Mouse (Mus musculus) forebrain, embryonic 12.5 days (tissue): ENCODE data around the gene Arhgef10l. TPM values are rescaled to one million over a fixed set of nuclear protein-coding genes. Genes with fewer than 3 reads are reported as not detected.

Experiments used
- ATAC-seq: fragments of 200-750 bp; cut with Nextera tagmentation; 2 replicates; pipeline ENCODE4 v1.8.0; 2017; ENCODE audit warnings: moderate TSS enrichment; ENCODE audit not compliant: low FRiP score
- H3K27ac ChIP-seq: fragments of 300-500 bp; sonication (generic); 2 replicates; pipeline ENCODE4 v1.5.1; 2016; ENCODE audit warnings: mild to moderate bottlenecking
- H3K27me3 ChIP-seq: fragments of 300-500 bp; sonication (generic); 2 replicates; pipeline ENCODE4 v1.6.1; 2016; ENCODE audit warnings: mild to moderate bottlenecking
- H3K36me3 ChIP-seq: fragments of 300-500 bp; sonication (generic); replicated peaks from 2 replicates; pipeline ENCODE4 v1.6.1; 2016; ENCODE audit warnings: mild to moderate bottlenecking
- H3K4me1 ChIP-seq: fragments of 300-500 bp; sonication (generic); 2 replicates; pipeline ENCODE4 v1.6.1; 2016
- H3K4me2 ChIP-seq: fragments of 300-500 bp; sonication (generic); 2 replicates; pipeline ENCODE4 v1.6.1; 2016; ENCODE audit warnings: mild to moderate bottlenecking, moderate library complexity
- H3K4me3 ChIP-seq: fragments of 300-500 bp; sonication (generic); replicated peaks from 2 replicates; pipeline ENCODE4 v1.5.1; 2016; ENCODE audit warnings: mild to moderate bottlenecking
- H3K9ac ChIP-seq: fragments of 300-500 bp; sonication (generic); 2 replicates; pipeline ENCODE4 v1.6.1; 2016; ENCODE audit warnings: mild to moderate bottlenecking
- H3K9me3 ChIP-seq: fragments of 300-500 bp; sonication (generic); 2 replicates; pipeline ENCODE4 v1.6.1; 2016
- WGBS: fragments of 180-500 bp; shearing (Covaris S2); methylation state at CpG from one replicate; pipeline ENCODE4 v1.1.7; 2016; 5-methylcytosine and 5-hydroxymethylcytosine counted together
- polyA plus RNA-seq: library from polyadenylated mRNA; unstranded; fragments of >200 nt; fragmentation: Nextera tagmentation; extraction: Ambion mirVana; gene quantifications from 2 replicates; pipeline ENCODE4 v1.2.1, GENCODE M21; 2016

Gene Arhgef10l
- polyA plus RNA-seq: 26.1 and 31.1 TPM in 2 replicates

DNA sequence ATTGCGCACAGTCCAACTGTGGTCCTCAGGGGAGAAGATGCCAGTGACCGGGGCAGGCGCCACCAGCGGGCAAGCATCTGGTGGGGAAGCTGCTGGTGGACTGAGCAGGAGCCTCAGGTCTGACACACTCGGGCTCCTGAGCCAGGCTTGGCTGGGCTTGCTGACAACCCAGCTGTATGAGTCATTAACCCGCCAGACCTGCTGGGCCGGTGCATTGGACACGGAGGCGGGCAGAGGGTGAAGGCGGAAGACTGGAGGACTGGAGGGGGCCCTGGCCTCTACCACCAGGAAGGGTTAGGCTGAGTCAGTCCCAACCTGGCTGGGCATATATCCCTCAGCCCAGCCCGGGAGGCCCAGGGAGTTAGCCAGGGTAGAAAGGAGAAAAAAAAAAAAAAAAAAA lies at the start of gene Arhgef10l:
Gene Arhgef10l (minus strand): TSS at position 253 of the 400 bp plus-strand sequence.
- Histone ChIP-seq H3K36me3 (no peaks in the 10 kb centered on the region), H3K27ac (no peak within 1 kb of the TSS), H3K27me3 (peaks cover 4% of the 10 kb centered on the region; the same call in 1 of the 2 replicates), H3K4me3 (no peak within 1 kb of the TSS), H3K4me1 (peaks cover 17% of the 10 kb centered on the region), H3K9ac (no peak within 1 kb of the TSS), H3K4me2 (no peak within 1 kb of the TSS), H3K9me3 (no peaks in the 10 kb centered on the region)
- WGBS: 82% methylated on average over 11 of the region's 11 CpGs
- no peak for ATAC-seq

DNA sequence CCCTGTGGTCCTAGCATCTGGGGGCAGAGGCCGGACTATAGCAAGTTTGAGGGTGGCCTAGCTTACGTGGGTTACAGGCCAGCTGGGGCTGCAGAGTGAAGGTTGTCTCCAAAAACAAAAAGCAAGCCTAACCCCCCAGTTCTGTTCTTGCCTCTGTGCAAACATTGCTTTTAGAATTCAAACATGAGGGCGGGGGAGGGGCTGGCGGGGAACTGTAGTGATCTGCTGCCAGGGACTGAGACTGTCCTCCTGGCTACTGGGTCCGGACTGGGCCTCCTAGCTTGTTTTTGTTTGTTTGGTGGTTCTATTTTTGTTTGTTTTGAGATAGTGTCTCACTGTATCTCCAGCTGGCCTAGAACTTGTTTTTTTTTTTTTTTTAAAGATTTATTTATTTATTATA lies 48.8 kb upstream of the Arhgef10l start:
- H3K27me3 ChIP-seq: no peaks in the 10 kb centered on the region
- H3K27ac ChIP-seq: 0 out of 2 replicates have a peak overlapping the region, but pooled peaks have one; percentile 71
- H3K9ac ChIP-seq: no peak overlapping the region
- peaks cover 29% of the 10 kb centered on the region for H3K4me1 ChIP-seq
- no peak for ATAC-seq
- H3K9me3 ChIP-seq: no peaks in the 10 kb centered on the region
- peaks cover 97% of the 10 kb centered on the region for H3K36me3 ChIP-seq
- WGBS: 86% methylated on average over 5 of the region's 5 CpGs
- no peak overlapping the region for H3K4me3 ChIP-seq
- no peak overlapping the region for H3K4me2 ChIP-seq

DNA sequence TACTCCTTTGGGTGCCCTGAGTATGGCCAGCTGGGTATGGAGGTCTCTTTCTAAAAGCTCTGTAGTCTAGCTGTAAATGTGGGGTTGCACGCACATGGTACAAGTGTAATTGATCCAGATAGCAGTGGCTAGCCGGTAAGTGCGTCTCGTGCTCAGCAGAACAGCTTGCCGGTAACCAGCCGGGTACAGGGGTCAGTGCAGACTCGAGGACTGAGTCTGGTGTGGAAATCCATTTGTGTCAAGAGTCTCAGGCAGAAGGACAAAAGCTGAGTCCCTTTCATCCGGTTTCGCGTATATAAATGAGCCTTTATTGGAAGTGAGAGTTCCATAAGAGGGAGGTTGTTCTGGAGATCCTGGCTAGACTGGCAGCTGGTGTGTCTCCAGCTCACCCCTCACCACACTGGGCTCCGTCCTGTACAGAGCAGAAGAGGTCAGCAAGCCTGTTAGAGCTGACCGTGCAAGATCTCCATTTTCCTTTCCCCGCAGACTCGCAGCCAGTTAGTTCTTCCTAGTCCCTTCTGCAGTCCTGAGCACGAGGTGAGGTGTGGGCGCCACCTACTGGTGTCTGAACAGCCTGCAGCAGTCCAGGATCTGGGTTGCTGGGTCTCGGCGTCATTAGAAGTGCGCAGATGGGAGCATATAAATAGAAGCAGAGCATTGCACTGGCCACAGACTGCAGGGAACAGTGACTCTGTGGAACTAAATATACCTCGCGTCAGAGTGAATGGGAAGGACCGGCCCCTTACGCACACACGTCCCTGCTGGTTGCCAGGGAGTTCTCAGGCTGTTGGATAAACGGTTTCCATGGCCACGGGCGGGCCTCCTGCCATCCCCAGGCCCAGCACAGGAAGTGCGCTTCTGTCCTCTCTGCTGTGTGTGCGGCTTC lies 47.9 kb upstream of the Arhgef10l start:
- Histone ChIP-seq H3K9me3 (no peaks in the 10 kb centered on the region), H3K4me2 (no peak overlapping the region), H3K27ac (peak overlapping the region; percentile 71), H3K27me3 (no peaks in the 10 kb centered on the region), H3K4me3 (no peak overlapping the region), H3K36me3 (peaks cover 97% of the 10 kb centered on the region), H3K9ac (no peak overlapping the region), H3K4me1 (peaks cover 32% of the 10 kb centered on the region)
- peak; percentile 86 for ATAC-seq
- 47% methylated on average over 29 of the region's 29 CpGs for WGBS

DNA sequence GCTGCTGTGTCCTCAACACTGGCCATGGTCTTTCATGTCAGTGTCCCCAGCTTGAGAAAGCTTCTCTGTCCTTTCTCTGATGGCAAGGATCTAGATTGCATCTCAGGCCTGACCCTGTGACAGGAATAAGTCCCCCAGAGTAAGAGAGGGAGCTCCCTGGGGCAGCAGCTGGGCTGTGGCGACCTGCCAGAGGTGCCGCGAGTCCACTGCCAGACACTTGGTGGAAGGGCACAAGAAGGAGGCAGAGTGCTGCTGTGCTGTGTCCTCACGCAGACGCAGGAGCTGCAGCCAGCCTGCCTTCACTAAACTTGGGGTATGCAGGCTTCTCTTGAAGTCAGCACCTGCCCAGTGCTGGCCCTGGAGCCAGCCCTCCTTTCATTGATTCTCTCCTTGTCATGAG lies 45.5 kb upstream of the Arhgef10l start:
- WGBS: 79% methylated on average over 5 of the region's 5 CpGs
- 0 out of 2 replicates have a peak overlapping the region, but pooled peaks have one; percentile 6 for H3K27ac ChIP-seq
- H3K9me3 ChIP-seq: no peaks in the 10 kb centered on the region
- H3K36me3 ChIP-seq: peaks cover 98% of the 10 kb centered on the region
- no peak overlapping the region for H3K9ac ChIP-seq
- no peak overlapping the region for H3K4me2 ChIP-seq
- no peak overlapping the region for H3K4me3 ChIP-seq
- no peak for ATAC-seq
- peaks cover 49% of the 10 kb centered on the region for H3K4me1 ChIP-seq
- H3K27me3 ChIP-seq: no peaks in the 10 kb centered on the region

DNA sequence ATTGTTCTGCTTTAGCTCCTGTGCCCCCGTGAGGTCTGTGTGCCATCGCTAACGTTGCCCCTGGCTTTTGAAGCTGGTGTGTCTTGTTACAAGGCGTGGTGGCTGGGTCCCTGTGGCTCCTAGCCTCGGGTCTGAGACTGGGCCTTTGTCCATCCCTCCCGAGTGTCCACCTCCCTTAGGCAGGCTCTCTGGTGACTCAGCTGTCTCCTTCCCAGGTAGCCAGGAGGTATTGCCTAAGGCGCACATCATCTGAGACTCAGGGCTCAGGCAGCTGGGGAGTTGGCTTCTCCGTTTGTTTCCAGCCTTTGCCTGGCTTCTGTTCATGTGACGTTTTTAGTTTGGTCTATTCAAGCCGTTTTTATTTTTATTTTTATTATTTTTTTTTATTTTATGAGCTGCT lies 45.0 kb upstream of the Arhgef10l start:
- Histone ChIP-seq H3K36me3 (peaks cover 98% of the 10 kb centered on the region), H3K27ac (no peak overlapping the region), H3K4me2 (no peak overlapping the region), H3K9ac (no peak overlapping the region), H3K27me3 (no peaks in the 10 kb centered on the region), H3K9me3 (no peaks in the 10 kb centered on the region), H3K4me1 (peaks cover 52% of the 10 kb centered on the region), H3K4me3 (no peak overlapping the region)
- no peak for ATAC-seq
- WGBS: 85% methylated on average over 10 of the region's 10 CpGs

DNA sequence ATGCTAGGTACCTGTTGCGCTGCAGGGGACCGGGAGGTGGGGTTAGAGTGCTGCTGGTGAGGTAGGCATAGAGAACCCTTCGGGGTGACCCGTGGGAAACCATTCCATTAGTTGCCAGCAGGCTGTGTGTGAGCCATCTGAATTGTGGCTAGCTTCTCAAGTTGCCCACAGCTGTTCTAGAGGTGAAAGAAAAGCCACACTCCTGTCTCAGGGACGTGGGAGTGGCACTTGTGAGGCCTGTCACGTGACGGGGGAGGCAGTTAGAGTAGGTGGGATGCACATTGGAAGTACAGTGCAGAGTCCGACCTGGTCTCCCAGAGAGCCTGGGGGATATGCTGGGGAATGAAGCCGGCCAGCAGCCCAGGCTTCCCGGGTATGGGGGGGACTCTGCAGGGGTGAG lies 43.8 kb upstream of the Arhgef10l start:
- peaks cover 63% of the 10 kb centered on the region for H3K4me1 ChIP-seq
- H3K27me3 ChIP-seq: no peaks in the 10 kb centered on the region
- ATAC-seq: no peak
- WGBS: 90% methylated on average over 10 of the region's 10 CpGs
- peaks cover 99% of the 10 kb centered on the region for H3K36me3 ChIP-seq
- no peak overlapping the region for H3K4me3 ChIP-seq
- no peak overlapping the region for H3K9ac ChIP-seq
- H3K4me2 ChIP-seq: no peak overlapping the region
- no peaks in the 10 kb centered on the region for H3K9me3 ChIP-seq
- no peak overlapping the region for H3K27ac ChIP-seq

DNA sequence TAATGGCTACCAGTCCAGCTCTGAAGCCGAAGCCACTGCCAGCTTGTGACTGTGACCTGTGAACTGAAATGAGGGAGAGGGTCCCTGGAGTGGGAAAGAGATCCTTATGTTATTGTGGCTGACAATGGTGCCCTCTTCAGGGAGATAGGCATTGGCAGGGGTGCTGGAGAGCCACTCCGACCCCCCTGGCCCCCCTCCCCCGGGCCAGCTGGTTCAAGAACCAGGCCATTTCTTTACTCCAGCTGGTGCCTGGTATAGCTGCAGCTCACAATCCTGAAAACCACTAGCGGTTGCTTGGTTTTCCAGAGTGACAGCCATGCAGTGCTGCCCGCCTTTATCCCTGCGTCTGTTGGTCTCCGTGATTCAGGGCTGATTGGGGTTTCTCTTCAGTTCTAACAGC lies 43.3 kb upstream of the Arhgef10l start:
- Histone ChIP-seq H3K36me3 (peaks cover 99% of the 10 kb centered on the region), H3K27ac (no peak overlapping the region), H3K4me2 (no peak overlapping the region), H3K4me3 (no peak overlapping the region), H3K27me3 (no peaks in the 10 kb centered on the region), H3K4me1 (peaks cover 63% of the 10 kb centered on the region), H3K9ac (no peak overlapping the region), H3K9me3 (no peaks in the 10 kb centered on the region)
- ATAC-seq: no peak
- 86% methylated on average over 7 of the region's 7 CpGs for WGBS

DNA sequence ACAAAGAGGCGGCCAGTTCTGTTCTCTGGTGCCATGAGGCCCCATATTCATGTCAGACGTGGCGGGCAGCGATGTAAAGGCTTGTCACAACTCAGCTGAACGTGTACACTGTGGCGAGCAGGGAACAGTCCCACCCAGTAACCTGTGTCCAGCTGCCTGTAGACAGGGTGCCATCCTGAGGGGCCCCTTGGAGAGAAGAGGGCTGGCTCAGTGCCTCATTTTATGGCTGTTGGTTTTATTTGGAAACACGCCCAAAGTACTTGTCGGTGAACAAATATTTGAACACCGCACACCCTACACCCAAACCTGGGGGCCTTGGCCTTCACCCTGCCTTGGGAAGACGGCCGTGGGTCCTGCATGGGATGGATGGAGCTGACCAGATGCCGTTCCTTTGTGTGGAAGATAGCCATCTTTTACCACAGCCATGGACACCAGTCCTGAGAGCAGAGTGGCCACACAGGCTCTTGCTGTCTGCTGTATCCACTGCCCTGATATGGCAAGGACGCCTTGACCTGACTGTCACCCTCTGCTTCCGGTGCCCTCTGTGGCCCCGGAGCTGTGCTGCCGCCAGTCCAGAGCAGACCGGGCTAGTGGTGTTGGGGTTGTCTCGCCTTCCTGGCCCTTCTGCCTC lies 42.6 kb upstream of the Arhgef10l start:
- Histone ChIP-seq H3K4me1 (peaks cover 63% of the 10 kb centered on the region), H3K4me3 (no peak overlapping the region), H3K27ac (no peak overlapping the region)

DNA sequence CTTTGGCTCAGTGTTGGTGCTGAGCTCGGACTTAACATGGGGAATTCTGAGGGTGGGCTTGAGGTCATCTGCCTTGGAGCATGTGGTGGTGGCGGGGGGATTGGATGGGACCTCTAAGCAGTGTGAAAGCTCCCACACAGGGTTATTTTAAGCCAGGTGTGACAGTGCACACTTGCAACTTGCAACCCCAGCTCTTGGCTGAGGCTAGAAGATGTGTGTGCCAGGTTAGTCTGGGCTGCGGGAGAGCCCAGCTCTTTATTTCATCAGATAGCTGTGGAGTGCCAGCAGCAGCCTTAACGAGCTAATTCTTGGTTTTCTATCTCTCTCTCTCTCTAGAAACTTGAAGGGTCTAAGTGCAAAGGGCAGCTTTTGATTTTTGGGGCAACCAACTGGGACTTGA lies 41.8 kb upstream of the Arhgef10l start:
- Histone ChIP-seq H3K27ac (no peak overlapping the region), H3K27me3 (no peaks in the 10 kb centered on the region), H3K36me3 (peaks cover 86% of the 10 kb centered on the region), H3K9me3 (no peaks in the 10 kb centered on the region), H3K4me2 (no peak overlapping the region), H3K4me3 (no peak overlapping the region), H3K4me1 (peaks cover 60% of the 10 kb centered on the region), H3K9ac (no peak overlapping the region)
- WGBS: 79% methylated on average over 4 of the region's 4 CpGs
- ATAC-seq: no peak

More for the DNA sequence above, 42.6 kb upstream of the Arhgef10l start:
- no peaks in the 10 kb centered on the region for H3K9me3 ChIP-seq
- H3K27me3 ChIP-seq: no peaks in the 10 kb centered on the region
- ATAC-seq: no peak
- no peak overlapping the region for H3K9ac ChIP-seq
- H3K4me2 ChIP-seq: no peak overlapping the region
- peaks cover 94% of the 10 kb centered on the region for H3K36me3 ChIP-seq
- 89% methylated on average over 18 of the region's 18 CpGs for WGBS

DNA sequence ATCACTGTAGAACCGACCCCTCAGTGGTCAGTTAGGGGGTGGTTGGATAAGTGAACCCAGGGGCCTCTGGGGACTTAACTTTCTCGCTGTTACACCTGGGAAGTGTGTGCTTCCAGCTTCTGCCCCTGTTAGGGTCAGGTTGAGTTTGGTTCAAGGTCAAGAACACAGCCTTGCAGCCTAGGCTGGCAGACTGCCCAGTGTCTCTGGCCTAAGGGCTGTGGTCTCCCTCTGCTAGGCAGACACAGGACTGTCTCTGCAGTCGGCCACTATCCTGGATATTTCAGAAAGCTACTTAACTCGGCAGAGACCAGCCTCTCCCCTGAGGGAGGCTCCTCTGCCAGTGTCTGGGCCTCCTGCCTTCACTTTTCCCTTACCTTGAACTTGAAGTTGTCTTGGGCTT lies 38.4 kb upstream of the Arhgef10l start:
- Histone ChIP-seq H3K27ac (peak overlapping the region; percentile 100), H3K4me2 (peak overlapping the region; percentile 85), H3K27me3 (peaks cover 17% of the 10 kb centered on the region), H3K4me1 (peaks cover 70% of the 10 kb centered on the region), H3K4me3 (peak overlapping the region; percentile 97), H3K9ac (peak overlapping the region; percentile 98), H3K9me3 (no peaks in the 10 kb centered on the region), H3K36me3 (peaks cover 51% of the 10 kb centered on the region)
- no peak for ATAC-seq
- WGBS: 33% methylated on average over 4 of the region's 4 CpGs

DNA sequence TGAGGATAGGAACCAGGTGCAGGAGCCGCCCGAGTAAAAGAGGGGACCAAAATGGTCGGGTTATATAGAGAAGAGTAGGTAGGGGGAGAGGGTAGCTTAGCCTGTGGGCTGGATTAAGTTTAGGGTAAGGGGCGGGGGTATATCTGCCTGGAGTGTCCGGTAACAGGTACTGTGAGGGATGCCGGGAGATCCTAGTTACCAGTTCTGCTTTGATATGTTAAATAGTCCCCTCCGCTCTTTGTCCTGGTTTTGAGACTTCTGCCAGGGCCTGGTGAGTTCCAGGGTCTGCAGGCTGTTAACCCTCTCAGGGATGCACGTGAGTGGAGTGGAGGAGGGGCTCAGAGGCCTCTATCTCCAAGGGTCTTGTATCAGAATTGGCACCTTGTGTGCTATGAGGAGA lies 37.8 kb upstream of the Arhgef10l start:
- H3K36me3 ChIP-seq: peaks cover 46% of the 10 kb centered on the region
- 1% methylated on average over 8 of the region's 8 CpGs for WGBS
- peaks cover 67% of the 10 kb centered on the region for H3K4me1 ChIP-seq

DNA sequence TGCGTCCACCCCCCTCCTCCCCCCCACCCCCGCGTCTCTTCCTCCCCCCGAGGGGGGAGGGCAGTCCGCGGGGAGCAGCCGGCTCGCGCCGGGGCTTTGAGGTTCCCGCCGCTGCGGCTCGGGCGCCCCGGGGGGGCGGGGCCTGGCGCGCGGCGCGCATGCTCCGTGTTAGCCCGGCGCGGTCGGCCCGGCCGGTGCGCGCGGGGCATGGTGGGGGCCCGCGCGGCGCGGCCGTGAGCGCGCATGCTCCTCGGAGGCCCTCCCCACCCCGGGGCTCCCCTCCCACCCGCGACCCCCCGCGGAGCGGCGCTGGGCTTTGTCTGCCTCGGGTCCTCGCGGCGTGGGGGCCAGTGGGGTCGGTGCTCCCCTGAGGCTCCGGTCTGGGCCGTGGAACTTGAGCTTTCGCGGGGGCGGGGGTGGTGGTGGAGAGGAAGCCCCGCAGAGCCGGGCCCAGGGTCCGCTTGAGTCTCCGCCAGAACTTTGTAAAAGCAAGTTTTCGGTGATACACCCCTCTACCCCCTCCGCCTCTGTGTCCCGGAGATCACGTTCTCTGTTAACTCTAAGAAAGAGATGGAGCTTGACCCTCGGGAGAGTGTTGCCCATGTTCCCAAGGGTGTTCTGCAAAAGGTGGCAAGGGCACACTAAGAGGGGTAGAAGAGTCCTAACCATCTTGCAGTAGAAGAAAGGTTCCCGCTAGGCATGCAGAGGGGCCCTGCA lies 37.0 kb upstream of the Arhgef10l start:
- ATAC-seq: peak; percentile 81
- 1% methylated on average over 27 of the region's 68 CpGs for WGBS

More for the DNA sequence above, 37.8 kb upstream of the Arhgef10l start:
- peak overlapping the region; percentile 85 for H3K4me2 ChIP-seq
- peaks cover 22% of the 10 kb centered on the region for H3K27me3 ChIP-seq
- H3K9me3 ChIP-seq: no peaks in the 10 kb centered on the region
- peak overlapping the region; percentile 98 for H3K9ac ChIP-seq
- peak overlapping the region; percentile 97 for H3K4me3 ChIP-seq
- H3K27ac ChIP-seq: peak overlapping the region; percentile 100
- no peak for ATAC-seq

More for the DNA sequence above, 37.0 kb upstream of the Arhgef10l start:
- peak overlapping the region; percentile 85 for H3K4me2 ChIP-seq
- H3K9me3 ChIP-seq: no peaks in the 10 kb centered on the region
- peak overlapping the region; percentile 97 for H3K4me3 ChIP-seq
- H3K27ac ChIP-seq: peak overlapping the region; percentile 100
- H3K4me1 ChIP-seq: peaks cover 64% of the 10 kb centered on the region
- H3K27me3 ChIP-seq: peaks cover 31% of the 10 kb centered on the region
- H3K9ac ChIP-seq: peak overlapping the region; percentile 98
- H3K36me3 ChIP-seq: peaks cover 37% of the 10 kb centered on the region
